Mouse (Mus musculus): ENCODE results near the gene Spag9.
"Not testable (repeated sequence)": the region's sequence is repeated elsewhere in the genome, so short reads cannot be mapped to it uniquely, and the experiment has no call there.

Spag9 gene

DNA sequence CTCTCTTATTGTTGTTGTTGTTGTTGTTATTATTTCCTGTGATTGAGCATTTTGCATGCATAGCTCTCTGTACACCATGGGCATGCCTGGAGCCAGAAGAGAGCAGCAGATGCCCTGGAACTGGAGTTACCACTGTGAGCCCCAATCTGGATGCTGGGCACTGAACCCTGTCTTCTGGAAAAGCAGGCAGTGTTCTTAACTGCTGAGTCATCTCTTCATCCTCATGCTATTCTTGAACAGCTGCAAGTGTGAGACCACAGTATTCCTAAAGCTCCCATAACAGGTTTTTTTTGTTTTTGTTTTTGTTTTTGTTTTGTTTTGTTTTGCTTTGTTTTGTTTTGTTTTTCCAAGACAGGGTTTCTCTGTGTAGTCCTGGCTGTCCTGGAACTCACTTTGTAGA lies 9.6 kb upstream of the Spag9 start:
- DNase-seq (ENCODE audit: low spot score) = no peak

DNA sequence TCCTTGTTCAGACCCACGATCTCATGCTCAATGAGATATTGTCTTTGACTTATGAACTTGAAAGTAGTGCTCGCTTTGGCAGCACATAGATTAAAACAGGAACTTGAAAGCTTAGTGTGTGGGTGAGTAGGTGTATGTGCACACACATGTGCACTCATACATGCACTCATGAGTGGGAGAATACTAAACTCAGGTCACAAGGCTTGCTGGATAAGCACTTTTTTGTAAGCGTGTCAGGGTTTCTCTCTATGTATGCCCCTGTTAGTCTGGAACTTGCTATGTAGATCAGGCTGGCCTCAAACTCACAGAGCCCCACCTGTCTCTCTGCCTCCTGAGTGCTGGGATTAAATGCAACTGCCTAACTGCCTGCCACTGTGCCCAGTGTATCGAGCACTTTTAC lies 8.9 kb upstream of the Spag9 start:
- no peak for DNase-seq (ENCODE audit: low spot score)

DNA sequence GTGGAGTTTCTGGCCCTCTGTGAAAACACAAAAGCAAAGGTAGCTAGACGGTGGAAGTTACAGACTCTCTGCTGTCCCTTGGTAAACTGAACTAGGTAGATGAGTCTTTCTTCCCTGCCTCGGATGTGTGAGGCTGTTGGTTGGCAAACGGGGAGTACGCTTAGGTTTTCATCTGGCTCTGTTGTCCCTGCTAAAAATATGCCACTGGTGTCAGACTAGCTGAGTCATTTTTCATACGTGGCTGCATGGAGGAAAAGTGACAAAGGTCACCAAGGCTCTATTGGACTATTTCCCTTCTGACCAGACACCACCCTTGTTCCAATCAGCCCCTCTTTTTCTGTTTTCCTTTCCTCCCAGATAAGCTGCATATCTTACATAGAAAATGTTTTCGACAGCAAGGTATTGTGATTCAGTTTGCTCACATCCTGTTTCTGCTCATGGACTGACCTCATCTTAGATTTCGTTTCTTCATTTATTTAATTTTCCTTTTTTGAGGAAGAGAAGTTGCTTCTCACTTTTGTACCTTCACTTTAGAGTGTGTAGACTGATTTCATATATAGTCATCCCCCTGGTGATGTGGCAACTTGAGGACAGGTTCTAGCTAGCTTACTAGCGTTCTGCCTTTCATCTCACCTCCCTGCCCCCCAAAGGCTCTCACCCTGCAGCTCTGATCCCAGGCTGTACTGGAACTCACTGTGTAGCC lies 8.1 kb upstream of the Spag9 start:
- DNase-seq (ENCODE audit: low spot score) = no peak

DNA sequence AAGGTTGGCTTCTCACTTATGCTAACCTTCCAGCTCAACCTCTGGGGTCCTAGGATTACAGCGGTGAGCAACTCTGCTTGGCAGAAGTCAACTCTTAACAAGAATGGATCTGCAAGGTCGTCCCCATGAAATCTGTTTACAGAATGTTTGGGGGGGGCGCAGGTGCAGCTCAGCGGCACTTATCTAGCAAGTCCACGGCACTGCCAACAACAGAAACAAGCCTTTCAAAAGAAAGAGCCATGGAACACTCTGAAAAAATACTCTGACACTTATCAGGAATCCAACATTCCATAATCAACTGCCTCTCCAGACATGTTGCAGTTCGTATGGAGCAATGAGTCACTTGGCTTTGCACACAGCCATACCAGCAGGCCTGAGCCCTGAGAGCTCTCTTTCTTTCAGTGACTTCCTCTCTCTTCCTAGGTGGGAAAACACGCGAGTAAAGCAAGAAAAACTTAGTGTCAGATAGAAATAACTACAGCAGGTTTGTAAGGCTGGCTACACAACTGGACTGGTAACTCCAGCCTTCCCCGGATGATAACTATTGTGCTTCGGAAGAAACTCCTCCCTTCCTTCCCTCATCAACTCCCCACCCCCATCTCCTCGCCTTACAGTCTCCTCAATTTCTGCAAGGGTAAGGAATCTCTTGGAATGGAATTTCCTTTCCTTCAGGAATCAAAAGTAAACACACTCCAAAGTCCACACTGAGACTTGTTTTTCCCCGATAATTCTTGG lies 7.4 kb upstream of the Spag9 start:
- no peak for DNase-seq (ENCODE audit: low spot score)

DNA sequence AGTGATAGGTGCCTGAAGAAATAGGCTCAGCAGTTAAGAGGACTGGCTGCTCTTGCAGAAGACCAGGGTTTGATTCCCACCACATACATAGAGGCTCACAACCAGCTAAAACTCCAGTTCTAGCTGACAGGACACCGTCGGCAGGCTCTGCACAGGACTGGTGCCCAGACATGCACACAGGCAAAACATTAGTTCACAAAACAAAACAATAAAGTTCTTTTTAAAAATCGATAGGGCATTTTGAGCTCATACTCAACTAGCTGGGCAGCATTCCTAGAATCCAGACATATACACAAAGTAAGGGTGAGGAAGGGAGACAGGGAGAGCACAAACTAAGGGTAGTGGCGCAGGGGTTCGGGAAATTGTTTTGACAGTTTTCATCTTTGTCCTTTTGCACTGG lies 1.4 kb upstream of the Spag9 start:
- DNase-seq (ENCODE audit: low spot score) = no peak

DNA sequence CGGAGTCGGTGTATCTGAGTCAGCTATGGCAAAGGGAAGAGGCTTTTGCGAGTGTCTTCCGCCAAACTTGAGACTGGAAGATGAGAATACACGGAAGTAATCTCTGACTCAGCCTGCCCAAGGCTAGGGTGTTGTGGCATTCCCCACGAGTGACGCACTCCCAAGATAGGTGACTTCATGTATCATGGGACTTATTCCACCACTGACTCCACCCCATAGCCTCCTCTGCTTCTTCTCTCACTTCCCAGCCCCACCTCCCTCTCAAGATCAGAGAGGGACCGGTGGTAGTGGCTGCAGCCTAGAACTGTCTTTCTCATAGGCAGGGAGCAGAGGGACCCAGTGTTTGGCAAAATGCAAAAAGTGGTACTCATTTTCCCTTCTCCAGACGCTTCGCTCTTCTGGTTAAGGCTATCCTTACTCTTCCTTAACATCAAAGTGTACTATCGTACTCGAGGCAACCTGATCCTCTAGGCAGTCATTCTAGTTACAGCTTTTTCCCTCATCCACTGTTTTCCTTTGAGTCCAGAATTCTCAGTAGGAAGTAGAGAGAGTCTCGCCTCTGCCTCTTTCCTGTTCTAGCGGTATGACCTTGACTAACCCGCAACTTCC lies 676 bp upstream of the Spag9 start:
- DNase-seq (ENCODE audit: low spot score) = peak; percentile 79

DNA sequence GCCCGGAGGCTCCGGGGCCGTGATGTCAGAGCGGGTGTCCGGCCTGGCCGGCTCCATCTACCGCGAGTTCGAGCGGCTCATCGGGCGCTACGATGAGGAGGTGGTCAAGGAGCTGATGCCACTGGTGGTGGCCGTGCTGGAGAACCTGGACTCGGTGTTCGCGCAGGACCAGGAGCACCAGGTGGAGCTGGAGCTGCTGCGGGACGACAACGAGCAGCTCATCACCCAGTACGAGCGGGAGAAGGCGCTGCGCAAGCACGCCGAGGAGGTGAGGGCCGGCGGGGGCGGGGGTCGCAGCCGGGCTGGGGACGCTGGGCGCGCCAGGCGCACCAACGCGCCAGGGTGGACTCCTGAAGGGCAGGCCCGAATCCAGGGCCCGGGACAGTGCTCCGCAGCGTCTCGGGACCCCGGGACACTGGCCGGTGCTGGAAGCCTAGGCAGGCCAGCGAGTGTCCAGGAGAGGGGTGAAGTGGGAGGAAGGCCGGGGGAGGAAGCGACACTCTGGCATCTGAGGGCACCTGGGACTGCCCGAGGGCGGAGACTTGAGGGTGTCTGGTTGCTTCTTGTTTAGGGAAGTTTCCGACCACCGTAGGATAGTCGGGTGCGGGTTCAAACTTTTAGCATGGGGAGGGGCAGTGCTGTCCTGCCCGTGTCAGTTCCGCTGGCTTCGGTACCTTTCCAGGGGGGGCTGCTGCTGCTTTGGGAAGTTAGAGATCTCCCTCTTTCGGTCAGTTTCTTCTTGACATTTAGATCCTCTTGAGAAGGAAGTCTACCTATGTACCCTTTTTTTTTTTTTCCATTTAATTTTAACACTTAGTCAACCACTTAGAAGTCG lies 632 bp downstream of the Spag9 start:
- DNase-seq (ENCODE audit: low spot score) = peak; percentile 68

DNA sequence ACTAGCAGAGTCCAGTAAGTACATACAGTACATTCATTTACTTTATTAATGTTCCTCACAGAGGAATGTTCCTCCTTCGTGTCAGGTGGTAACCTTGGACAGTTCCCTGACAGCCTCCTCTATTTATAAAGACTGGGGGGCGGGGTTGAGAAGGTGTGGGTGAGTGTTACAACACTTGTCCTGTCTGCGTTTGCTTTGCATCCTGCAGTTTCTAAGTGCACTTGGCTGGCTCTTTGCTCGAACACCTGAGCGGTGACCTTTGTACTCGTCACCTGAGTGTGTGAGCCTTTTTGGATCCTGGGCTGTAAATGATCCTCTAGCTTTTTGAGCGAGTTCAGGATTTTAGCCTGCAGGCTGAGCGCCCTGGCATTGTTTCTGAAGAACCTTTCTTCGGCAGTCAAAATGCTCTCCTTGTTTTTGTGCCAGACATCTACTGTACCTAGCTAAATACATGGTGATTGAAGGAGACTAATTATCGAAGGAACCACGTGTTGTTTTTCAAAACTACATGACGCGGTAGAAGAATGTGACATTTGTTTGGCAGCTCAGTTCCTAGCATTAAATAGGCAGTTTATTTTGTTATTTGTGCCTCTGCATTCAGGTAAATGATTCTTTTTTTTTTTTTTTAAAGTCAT lies 1.4 kb downstream of the Spag9 start:
- peak; percentile 50 for DNase-seq (ENCODE audit: low spot score)

DNA sequence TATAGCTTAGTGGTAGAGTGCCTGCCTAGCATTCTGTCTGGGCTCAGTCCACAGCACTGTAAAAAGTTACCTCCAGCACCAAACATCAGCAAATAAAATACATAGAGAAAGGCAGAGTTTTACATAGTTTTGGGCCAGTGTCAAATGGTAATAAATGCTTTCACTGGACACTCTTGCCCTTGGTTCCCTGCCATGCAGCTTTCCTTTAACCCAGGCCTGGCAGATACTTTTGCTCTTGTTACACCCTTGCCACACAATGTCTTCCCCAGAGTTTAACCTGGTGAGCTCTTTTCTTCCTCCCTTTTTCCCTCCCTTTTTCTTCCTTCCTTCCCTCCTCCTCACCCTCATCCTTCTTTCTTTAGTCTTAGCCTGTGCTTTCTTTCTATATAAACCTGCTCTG lies 3.4 kb downstream of the Spag9 start:
- DNase-seq (ENCODE audit: low spot score) = no peak

DNA sequence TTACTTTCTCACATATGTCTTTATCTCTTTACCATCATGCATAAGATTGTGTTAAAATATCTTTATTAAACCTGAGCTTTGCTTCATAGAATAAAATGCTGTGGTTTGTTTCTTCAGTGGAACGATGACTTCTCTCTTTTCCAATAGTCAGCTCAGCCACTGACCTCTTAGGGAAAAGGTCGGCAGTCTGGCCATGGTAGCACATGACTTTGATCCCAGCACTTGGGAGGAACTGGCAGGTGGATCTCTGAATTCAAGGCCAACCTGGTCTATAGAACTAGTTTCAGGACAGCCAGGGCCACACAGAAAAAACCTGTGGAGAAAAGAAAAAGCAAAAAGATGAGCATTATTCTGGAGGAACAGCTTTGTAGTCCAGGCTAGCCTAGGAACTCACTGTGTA lies 7.5 kb downstream of the Spag9 start:
- DNase-seq (ENCODE audit: low spot score) = no peak

DNA sequence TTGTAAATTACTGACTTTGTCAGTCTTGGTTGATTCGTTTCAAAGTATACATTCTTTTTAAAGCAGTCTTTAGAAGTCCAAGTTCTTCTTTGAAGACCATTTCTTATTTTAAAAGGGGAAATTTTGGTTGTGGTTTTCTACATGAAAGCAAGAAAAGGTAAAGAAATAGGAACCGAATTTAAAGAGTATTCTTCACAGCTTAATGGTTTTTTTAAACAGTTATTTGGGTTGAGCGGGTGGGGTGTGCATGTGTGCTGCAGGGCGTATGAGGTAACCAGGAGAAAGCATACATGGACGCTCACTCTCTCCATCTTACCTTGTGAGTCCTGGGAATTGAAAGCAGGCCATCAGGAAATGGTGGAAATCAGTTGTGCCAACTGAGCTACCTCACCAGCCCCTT lies 23.2 kb downstream of the Spag9 start:
- no peak for DNase-seq (ENCODE audit: low spot score)

DNA sequence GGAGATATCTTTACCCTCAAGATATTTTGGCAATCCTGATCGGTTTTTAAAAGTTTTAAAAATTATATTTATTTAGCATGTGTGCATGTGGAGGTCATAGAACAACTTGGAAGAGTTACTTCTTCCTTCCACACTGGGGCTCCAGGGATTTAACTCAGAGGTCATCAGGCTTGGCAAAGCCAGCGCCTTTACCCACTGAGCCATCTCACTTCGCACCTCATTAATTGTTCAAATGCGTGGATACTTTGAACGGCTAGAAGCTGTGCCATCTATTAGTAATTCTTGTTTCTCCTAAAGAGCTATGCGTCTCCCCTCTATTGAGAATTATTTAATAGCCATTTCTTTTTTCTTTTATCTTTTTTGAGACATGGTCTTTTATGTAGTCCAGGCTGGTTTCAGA lies 24.5 kb downstream of the Spag9 start:
- DNase-seq (ENCODE audit: low spot score) = no peak

DNA sequence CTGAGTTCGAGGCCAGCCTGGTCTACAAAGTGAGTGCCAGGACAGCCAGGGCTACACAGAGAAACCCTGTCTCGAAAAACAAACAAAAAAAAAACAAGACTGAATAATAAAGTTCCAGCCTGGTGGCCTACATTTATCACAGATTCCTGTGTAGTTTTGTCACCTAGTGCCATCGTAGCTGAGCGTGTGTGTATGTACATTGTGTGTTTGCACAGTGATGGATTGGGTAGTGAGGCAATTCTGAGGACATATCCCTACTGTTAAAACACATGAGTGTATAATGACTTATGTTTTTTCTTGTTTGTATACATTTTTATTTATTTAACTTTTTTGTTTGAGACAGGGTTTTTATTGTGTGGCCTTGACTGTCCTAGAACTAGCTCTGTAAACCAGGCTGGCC lies 30.4 kb downstream of the Spag9 start:
- DNase-seq (ENCODE audit: low spot score) = no peak

DNA sequence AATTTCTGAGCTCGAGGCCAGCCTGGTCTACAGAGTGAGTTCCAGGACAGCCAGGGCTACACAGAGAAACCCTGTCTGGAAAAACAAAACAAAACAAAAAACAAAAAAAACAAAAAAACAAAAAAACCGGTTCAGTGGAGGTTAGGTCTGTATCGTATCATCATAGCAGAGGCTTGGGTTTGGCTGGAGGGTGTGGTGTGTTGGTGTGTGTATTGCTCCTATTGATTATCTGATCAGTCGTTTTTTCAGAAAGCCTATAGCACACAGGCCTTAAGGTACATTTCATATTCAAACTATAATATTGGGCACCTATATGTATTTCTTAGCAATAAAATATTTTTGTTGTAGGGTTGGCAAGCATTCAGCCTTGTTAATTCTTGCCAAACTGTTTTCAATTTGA lies 36.2 kb downstream of the Spag9 start:
- DNase-seq (ENCODE audit: low spot score) = no peak

DNA sequence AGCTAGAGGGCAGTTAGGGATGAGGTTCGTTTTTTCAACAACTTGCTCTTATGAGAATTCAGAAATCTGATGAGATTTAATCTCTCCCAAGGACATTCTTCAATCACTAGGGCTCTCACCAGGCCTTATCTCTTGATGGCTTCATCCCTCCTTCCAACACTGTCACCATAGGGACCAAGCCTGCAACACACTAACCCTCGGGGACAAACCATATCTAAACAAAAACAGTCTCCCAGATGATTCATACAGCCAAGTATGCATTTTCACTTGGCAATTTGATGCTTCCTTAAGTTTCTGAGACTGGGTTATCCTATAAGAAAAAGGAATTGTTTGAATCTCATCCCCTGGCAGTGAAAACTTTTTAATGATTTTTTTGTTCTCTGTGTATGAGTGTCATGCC lies 37.1 kb downstream of the Spag9 start:
- DNase-seq (ENCODE audit: low spot score) = no peak

DNA sequence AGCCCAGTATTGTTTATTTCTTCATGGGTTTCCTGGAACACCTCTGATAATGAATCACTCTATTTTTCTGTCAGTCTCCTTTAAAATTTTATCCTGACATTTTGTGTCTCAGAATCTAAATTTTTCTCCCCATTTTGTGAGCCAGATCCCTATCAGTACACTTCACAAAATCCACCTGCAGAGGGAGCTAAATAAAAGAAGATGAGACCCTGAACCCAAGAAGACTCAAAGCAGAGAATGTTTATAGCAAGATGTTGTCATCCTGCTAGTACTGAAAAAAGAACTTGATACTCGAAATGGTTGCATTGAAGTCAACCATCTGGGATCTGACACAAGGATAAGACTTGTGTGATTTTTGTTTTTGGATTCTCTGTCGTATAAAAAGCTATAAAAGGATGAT lies 40.1 kb downstream of the Spag9 start:
- no peak for DNase-seq (ENCODE audit: low spot score)

DNA sequence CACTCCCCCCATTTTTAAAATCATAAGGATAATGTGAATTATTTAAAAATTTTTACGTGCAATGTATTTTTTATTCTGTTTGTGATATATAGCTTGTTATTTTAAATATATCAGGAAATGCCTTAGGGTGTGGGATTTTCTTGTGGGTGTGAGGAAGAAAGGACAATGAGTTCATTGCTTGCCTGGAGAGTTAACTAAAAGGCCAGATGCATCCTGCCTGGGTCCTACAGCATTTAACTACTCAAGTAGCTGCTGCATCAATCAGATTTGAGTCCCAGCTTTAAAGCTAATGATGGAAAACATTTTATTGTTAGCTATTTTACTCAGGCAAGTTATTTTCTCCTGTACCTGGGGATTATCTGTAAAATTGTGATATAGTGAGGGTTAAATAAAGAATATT lies 45.6 kb downstream of the Spag9 start:
- no peak for DNase-seq (ENCODE audit: low spot score)

DNA sequence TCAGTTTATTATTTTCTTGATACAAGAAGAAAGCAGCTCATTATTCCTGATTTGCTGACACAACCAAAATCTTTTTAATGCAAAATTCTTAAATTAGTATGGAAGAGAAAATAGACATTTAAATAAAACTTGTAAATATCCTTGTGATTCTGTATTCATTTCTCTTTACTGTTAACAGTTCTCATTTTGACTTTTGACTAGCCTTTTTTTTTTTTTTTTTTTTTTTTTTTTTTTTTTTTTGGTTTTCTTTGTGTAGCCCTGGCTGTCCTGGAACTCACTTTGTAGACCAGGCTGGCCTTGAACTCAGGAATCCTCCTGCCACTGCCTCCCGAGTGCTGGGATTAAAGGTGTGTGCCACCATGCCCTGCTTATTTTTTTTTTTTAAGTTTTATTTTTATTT lies 46.4 kb downstream of the Spag9 start:
- not testable (repeated sequence) for DNase-seq (ENCODE audit: low spot score)

DNA sequence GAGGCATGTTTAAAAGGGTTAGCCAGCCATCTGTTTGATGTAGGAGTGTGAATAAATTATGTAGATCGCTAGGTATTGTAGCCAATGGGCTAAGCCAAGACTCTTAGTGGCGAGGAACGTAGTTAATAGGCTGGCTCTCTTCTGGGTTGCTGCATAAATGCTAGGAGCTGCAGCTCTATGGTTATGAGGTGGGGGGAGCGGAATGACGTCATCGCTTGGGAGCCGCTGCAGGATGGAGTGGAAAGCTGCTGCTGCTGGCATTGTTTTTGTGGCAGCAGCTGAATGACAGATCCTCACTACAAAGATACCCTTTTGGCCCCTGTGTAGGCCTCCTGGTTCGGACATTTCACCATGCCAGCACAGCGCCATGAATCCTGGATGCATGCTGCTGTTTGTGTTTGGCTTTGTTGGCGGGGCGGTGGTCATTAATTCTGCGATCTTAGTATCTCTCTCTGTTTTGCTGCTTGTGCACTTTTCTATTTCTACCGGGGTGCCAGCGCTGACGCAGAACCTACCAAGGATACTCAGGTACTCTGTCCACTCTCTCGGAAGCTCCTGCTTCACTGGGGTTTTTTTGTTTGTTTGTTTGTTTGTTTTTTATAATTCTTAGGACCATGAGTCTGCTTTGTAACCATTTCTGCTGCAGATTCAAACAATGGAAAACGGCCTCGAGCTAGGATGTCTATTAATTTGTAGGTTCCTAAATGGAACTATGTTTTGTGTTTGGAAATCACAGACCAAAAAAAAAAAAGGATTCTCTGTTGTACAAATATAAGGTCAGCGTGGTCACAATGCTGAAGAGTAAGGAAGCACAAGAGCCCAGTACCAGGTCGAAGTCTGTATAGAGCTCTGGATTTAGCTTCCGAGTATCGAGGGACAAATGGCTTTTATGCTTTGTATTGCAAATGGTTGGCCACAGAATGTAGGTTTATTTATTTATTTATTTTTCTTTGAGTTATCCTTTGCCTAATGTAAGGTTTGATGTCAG lies 48.4 kb downstream of the Spag9 start:
- peak; percentile 86 for DNase-seq (ENCODE audit: low spot score)

DNA sequence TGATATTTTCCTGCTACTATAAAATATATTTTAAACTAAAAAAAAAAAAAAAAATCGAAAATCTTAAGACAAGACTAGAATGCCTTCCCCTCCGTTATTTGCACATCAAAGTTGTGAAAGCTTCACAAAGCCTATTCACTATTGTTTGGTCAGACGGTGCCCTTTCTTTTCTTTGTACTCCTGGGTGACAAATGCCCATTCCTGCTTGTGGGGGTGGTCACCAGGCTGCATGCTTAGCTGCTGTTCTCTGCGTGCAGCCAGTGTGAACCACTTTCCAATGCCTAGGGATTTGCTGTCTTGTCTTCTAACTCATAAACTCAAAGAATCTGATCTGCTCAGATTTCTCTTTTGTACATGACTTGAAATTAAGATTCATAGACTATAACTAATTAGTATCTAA lies 49.1 kb downstream of the Spag9 start:
- DNase-seq (ENCODE audit: low spot score) = no peak

DNA sequence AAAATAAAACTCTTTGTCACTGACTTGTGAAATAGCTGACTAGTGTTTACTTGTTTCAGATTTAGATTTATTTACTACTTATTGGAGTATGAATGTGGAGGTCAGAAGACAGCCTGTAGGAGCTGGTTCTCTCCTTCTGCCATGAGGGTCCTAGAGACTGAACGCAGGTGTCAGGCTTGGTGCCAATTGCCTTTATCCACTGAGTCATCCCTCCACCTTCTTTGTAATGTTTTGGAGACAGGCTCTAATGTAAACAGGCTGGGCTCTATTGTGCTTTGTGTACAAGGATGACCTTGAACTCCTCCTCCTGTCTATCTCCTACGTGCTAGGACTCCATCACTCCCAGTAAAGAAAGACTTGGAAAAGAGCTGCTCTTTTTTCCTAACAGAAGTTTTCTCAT lies 51.4 kb downstream of the Spag9 start:
- DNase-seq (ENCODE audit: low spot score) = no peak

Data from testis, postnatal 10 days (tissue).